Mouse (Mus musculus): Measurements from ENCODE around the gene Dnmbp. TPM values are rescaled to one million over a fixed set of nuclear protein-coding genes. Genes with fewer than 3 reads are reported as not detected.

Gene Dnmbp
- polyA plus RNA-seq, 1 experiment from 2014 or later = 22.4 TPM

DNA sequence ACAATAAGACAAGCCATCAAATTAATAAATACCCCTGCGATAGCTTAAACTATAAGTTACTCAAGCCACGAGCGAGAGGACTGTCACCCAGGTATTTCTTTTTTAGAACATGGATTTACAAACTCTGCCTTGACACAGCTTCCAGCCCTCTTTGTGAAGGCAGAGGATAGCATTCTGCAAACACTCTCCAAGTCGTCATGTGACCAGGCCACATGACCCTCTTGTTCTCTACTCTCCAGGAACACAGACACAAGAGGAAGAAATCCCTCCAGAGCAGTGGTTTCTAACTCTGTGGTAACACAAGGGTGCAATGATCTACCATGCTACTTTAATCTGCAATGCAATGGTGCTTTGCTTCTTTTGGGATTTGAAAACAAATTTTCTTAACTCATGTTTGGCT, 69.6 kb downstream of the Dnmbp start:
- no peak for ATAC-seq (ENCODE audit: borderline replicate concordance, extremely low read depth, low FRiP score, low TSS enrichment)
- H3K9me3 ChIP-seq = no peaks in the 10 kb centered on the region
- H3K27me3 ChIP-seq = no peaks in the 10 kb centered on the region
- H3K36me3 ChIP-seq = peaks cover 91% of the 10 kb centered on the region
- H3K4me3 ChIP-seq = no peak overlapping the region
- 85% methylated on average over 4 of the region's 4 CpGs for WGBS
- no peak overlapping the region for H3K9ac ChIP-seq
- no peak overlapping the region for H3K27ac ChIP-seq
- H3K4me1 ChIP-seq = peaks cover 7% of the 10 kb centered on the region; the same call in 1 of the 2 replicates
- no peak overlapping the region for H3K4me2 ChIP-seq

- Histone ChIP-seq H3K4me2 (no peak overlapping the region), H3K9me3 (no peaks in the 10 kb centered on the region), H3K27ac (no peak overlapping the region), H3K27me3 (no peaks in the 10 kb centered on the region), H3K4me1 (no peaks in the 10 kb centered on the region), H3K9ac (no peak overlapping the region), H3K4me3 (no peak overlapping the region), H3K36me3 (peaks cover 82% of the 10 kb centered on the region)
- 71% methylated on average over 6 of the region's 6 CpGs for WGBS
- no peak for ATAC-seq (ENCODE audit: borderline replicate concordance, extremely low read depth, low FRiP score, low TSS enrichment)
Observed at GRCm38 (mm10) chr19:43857347-43857746, 82.6 kb downstream of the Dnmbp start.

GRCm38 (mm10) chr19:43852837-43853545, 87.0 kb downstream of the Dnmbp start:
- Histone ChIP-seq H3K4me3 (no peak overlapping the region), H3K9ac (no peak overlapping the region), H3K27me3 (no peaks in the 10 kb centered on the region), H3K4me2 (no peak overlapping the region), H3K36me3 (peaks cover 88% of the 10 kb centered on the region), H3K27ac (no peak overlapping the region), H3K9me3 (no peaks in the 10 kb centered on the region), H3K4me1 (no peaks in the 10 kb centered on the region)
- no peak for ATAC-seq (ENCODE audit: borderline replicate concordance, extremely low read depth, low FRiP score, low TSS enrichment)
- WGBS = 72% methylated on average over 7 of the region's 7 CpGs

DNA sequence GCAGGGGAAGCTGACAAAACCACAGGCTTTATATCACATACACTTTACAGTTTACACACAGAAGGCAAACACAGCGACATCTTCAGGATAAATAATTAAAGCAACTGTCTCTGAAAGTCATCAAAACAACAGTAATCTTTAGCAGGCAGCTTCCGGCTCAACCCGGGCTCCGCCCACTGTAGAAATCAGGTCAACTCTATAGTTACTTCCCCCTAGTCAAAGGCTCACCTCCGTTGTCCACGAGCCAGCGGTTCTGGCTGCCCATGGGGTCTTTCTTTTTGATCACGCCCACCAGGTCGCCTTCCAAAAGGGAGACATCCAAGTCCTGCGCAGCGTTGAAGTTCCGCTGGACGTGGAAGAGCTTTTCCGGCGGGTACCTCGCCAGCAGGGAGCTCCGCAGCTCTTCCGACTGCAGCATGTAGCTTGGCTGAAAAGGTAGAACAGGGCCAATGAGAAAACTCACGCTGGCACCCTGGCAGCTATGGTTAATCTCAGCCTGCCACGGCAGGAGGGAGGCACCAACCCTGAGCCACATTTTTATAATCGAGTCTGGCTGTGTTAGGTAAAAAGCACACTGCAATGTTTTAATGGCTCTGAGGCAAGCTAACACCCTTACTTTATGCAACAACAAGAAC, 87.9 kb downstream of the Dnmbp start:
- WGBS = 79% methylated on average over 21 of the region's 21 CpGs
- no peak for ATAC-seq (ENCODE audit: borderline replicate concordance, extremely low read depth, low FRiP score, low TSS enrichment)
- peaks cover 91% of the 10 kb centered on the region for H3K36me3 ChIP-seq

DNA sequence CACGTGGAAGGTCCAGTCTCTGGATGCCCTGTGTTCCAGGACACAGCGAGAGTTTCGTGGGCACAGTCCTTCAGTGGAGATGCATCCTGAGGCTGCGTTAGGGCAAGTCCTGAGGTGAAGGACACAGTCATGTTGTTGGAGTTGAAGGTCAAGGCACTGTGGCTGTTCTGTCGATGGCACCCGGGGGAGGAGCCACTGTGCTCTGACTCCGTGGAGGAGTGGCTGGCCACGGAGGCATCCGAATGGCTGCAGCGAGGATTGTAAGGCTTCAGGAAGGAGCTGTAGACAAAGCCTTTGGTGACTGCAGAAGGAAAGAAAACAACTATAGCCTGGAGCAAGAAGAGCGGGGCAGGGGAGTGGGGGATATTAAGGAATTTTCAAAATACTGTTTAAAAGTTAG, 90.0 kb downstream of the Dnmbp start:
- Histone ChIP-seq H3K36me3 (peaks cover 86% of the 10 kb centered on the region), H3K9me3 (no peaks in the 10 kb centered on the region), H3K9ac (no peak overlapping the region), H3K27ac (no peak overlapping the region), H3K4me1 (peaks cover 6% of the 10 kb centered on the region; the same call in 1 of the 2 replicates), H3K27me3 (no peaks in the 10 kb centered on the region), H3K4me2 (no peak overlapping the region), H3K4me3 (no peak overlapping the region)
- WGBS = 89% methylated on average over 11 of the region's 11 CpGs
- ATAC-seq (ENCODE audit: borderline replicate concordance, extremely low read depth, low FRiP score, low TSS enrichment) = no peak

More for the DNA sequence above, 87.9 kb downstream of the Dnmbp start:
- H3K27me3 ChIP-seq = no peaks in the 10 kb centered on the region
- H3K4me1 ChIP-seq = peaks cover 1% of the 10 kb centered on the region; the same call in 1 of the 2 replicates
- H3K9ac ChIP-seq = no peak overlapping the region
- no peaks in the 10 kb centered on the region for H3K9me3 ChIP-seq
- H3K4me3 ChIP-seq = no peak overlapping the region
- no peak overlapping the region for H3K27ac ChIP-seq
- H3K4me2 ChIP-seq = no peak overlapping the region

- ATAC-seq (ENCODE audit: borderline replicate concordance, extremely low read depth, low FRiP score, low TSS enrichment) = no peak
- no peaks in the 10 kb centered on the region for H3K9me3 ChIP-seq
- no peak overlapping the region for H3K4me3 ChIP-seq
- H3K4me2 ChIP-seq = no peak overlapping the region
- WGBS = 90% methylated on average over 15 of the region's 15 CpGs
- H3K9ac ChIP-seq = no peak overlapping the region
- no peak overlapping the region for H3K27ac ChIP-seq
- no peaks in the 10 kb centered on the region for H3K27me3 ChIP-seq
- peaks cover 70% of the 10 kb centered on the region for H3K36me3 ChIP-seq
- peaks cover 6% of the 10 kb centered on the region; the same call in 1 of the 2 replicates for H3K4me1 ChIP-seq
Observed at GRCm38 (mm10) chr19:43847966-43848365, 92.0 kb downstream of the Dnmbp start.

GRCm38 (mm10) chr19:43847056-43847455, 92.9 kb downstream of the Dnmbp start:
- Histone ChIP-seq H3K36me3 (peaks cover 64% of the 10 kb centered on the region), H3K4me3 (no peak overlapping the region), H3K4me2 (no peak overlapping the region), H3K9ac (no peak overlapping the region), H3K27me3 (no peaks in the 10 kb centered on the region), H3K9me3 (no peaks in the 10 kb centered on the region), H3K27ac (no peak overlapping the region), H3K4me1 (peaks cover 6% of the 10 kb centered on the region; the same call in 1 of the 2 replicates)
- ATAC-seq (ENCODE audit: borderline replicate concordance, extremely low read depth, low FRiP score, low TSS enrichment) = no peak
- WGBS = 60% methylated on average over 15 of the region's 15 CpGs

- 47% methylated on average over 7 of the region's 7 CpGs for WGBS
- H3K4me1 ChIP-seq = peaks cover 6% of the 10 kb centered on the region; the same call in 1 of the 2 replicates
- H3K27ac ChIP-seq = no peak overlapping the region
- no peak overlapping the region for H3K4me2 ChIP-seq
- H3K27me3 ChIP-seq = no peaks in the 10 kb centered on the region
- peaks cover 49% of the 10 kb centered on the region for H3K36me3 ChIP-seq
- no peak overlapping the region for H3K9ac ChIP-seq
- ATAC-seq (ENCODE audit: borderline replicate concordance, extremely low read depth, low FRiP score, low TSS enrichment) = no peak
- no peaks in the 10 kb centered on the region for H3K9me3 ChIP-seq
- H3K4me3 ChIP-seq = no peak overlapping the region
Observed at GRCm38 (mm10) chr19:43845331-43845908, 94.6 kb downstream of the Dnmbp start.

DNA sequence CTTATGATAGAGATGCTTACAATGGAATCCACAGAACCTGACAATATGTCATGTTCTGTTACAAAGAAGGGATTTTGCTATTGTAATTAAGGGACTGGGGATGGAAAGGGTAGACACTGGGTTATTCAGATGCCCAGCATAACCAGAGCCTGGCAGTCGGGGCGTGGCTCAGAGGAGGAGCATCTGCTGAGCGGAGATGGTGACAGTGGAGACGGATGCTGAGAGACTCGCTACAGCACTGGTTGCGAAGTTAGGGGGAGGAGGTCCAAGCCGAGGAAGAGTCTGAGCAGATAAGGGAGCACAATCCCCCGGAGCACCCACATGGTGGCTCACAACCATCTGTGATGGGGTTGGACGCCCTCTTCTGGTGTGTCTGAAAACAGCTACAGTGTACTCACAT, 96.8 kb downstream of the Dnmbp start:
- Histone ChIP-seq H3K4me3 (no peak overlapping the region), H3K36me3 (peaks cover 27% of the 10 kb centered on the region), H3K9me3 (no peaks in the 10 kb centered on the region), H3K27ac (no peak overlapping the region), H3K4me1 (peaks cover 6% of the 10 kb centered on the region; the same call in 1 of the 2 replicates), H3K27me3 (no peaks in the 10 kb centered on the region), H3K4me2 (no peak overlapping the region), H3K9ac (no peak overlapping the region)
- 78% methylated on average over 9 of the region's 9 CpGs for WGBS
- ATAC-seq (ENCODE audit: borderline replicate concordance, extremely low read depth, low FRiP score, low TSS enrichment) = no peak

DNA sequence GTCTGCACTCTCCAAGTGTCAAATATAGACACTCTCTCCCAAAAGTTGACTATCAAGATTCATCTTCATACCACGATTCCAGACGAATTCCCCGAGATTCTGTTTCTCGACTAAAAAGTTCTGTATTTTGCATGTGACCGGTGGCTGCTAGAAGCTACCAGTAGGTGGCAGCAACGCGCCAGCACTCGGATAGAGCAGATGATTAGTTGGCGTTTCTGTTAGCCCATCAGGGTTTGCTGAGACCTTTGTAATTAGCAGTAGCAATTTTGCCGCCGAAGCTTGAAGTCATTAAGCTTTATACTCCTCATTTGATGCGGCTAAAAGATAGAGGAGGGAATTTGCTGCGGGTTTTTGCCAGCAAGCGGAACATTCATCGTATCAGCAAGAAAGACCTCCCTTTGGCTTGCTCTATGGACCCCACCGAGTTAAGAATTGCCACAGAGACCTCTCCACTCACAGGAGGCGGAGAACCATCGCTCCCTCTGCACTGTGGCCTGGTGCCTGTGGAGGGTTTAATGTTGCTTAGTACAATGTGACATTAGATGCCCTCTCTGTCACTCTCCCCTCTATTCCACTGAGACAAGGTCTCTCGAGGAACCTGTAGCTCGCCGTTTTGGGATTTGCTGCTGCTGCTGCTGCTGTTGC, 107.4 kb downstream of the Dnmbp start:
- Histone ChIP-seq H3K4me1 (no peaks in the 10 kb centered on the region), H3K4me3 (no peak overlapping the region), H3K27me3 (0 out of 2 replicates have a peak, but pooled peaks cover 4% of the 10 kb centered on the region), H3K4me2 (no peak overlapping the region), H3K36me3 (no peaks in the 10 kb centered on the region), H3K9me3 (no peaks in the 10 kb centered on the region), H3K9ac (no peak overlapping the region), H3K27ac (no peak overlapping the region)
- no peak for ATAC-seq (ENCODE audit: borderline replicate concordance, extremely low read depth, low FRiP score, low TSS enrichment)
- WGBS = 28% methylated on average over 21 of the region's 21 CpGs

- WGBS = 52% methylated on average over 8 of the region's 8 CpGs
- H3K4me2 ChIP-seq = no peak overlapping the region
- no peaks in the 10 kb centered on the region for H3K4me1 ChIP-seq
- H3K9me3 ChIP-seq = no peaks in the 10 kb centered on the region
- H3K27me3 ChIP-seq = 0 out of 2 replicates have a peak, but pooled peaks cover 4% of the 10 kb centered on the region
- H3K4me3 ChIP-seq = no peak overlapping the region
- no peaks in the 10 kb centered on the region for H3K36me3 ChIP-seq
- no peak for ATAC-seq (ENCODE audit: borderline replicate concordance, extremely low read depth, low FRiP score, low TSS enrichment)
- no peak overlapping the region for H3K27ac ChIP-seq
- H3K9ac ChIP-seq = no peak overlapping the region
Observed at GRCm38 (mm10) chr19:43826855-43827254, 113.1 kb downstream of the Dnmbp start.
